In the genomic region with DNA sequence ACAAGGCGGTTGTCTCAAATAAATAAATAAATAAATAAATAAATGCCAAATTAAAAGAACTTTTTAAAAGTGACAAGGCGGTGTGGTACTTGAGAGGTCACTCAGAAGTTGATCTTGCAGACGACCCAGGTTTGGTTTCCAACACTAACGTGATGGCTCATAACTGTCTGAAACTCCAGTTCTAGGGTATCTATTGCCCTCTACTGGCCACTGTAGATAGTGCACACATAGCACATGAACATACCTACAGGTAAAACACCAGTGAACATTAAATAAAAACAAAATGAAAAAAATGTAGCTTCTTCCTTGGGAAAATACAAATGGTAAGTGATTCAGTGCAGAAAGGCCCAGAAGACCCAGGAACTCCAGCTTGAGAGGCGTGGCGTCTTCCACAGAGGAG, we compare ENCODE assay signal across 25 mouse cellular contexts. TPM values are rescaled to one million over a fixed set of nuclear protein-coding genes. Genes with fewer than 3 reads are reported as not detected.
DNase-seq lines count a peak whose midpoint lies in the region; ATAC-seq and TF ChIP-seq lines count a peak whose summit lies in the region.
"Had no signal": no experiment of that assay in that cellular context is flagged by ENCODE, and none has a peak within 500 bp of the region (broad histone marks: within the 10 kb centered on the region; RNA-seq: fewer than 3 reads in every experiment).

No protein-coding gene starts in this region.

- TF ChIP-seq POLR2A in brain, embryonic 14.5 days (IDR thresholded peaks at IDR 0.05; ENCODE audit: borderline replicate concordance, extremely low read depth, insufficient read depth, insufficient read length, poor library complexity, severe bottlenecking): no peak

- no peak overlapping the region for H3K9ac ChIP-seq in forebrain, postnatal 0 days
- no peak overlapping the region for H3K9ac ChIP-seq in forebrain, embryonic 12.5 days
- no peak overlapping the region for H3K9ac ChIP-seq in liver, embryonic 14.5 days (replicated peaks)
- H3K9ac ChIP-seq in midbrain, embryonic 16.5 days (ENCODE audit: low read depth, low read length): no peak overlapping the region
- H3K9ac ChIP-seq: embryonic facial prominence, embryonic 12.5 days; forebrain, embryonic 15.5 days; hindbrain, embryonic 12.5 days; limb, embryonic 15.5 days had no signal

- H3K4me3 ChIP-seq in forebrain, postnatal 0 days (ENCODE audit: low read depth, low read length): no peak overlapping the region
- no peak overlapping the region for H3K4me3 ChIP-seq in forebrain, embryonic 12.5 days (replicated peaks)
- no peak overlapping the region for H3K4me3 ChIP-seq in liver, embryonic 14.5 days (ENCODE audit: insufficient read depth in 1 of 2, low read depth in 2 of 2, low read length in 2 of 2)
- no peak overlapping the region for H3K4me3 ChIP-seq in E14TG2a.4 (replicated peaks; ENCODE audit: low read length)
- no peak overlapping the region for H3K4me3 ChIP-seq in midbrain, embryonic 16.5 days (ENCODE audit: low read depth, low read length)
- H3K4me3 ChIP-seq: embryonic facial prominence, embryonic 12.5 days; forebrain, embryonic 15.5 days; hindbrain, embryonic 12.5 days; limb, embryonic 15.5 days; myocyte had no signal

- H3K27ac ChIP-seq in forebrain, postnatal 0 days (ENCODE audit: low read depth, low read length): no peak overlapping the region
- no peak overlapping the region for H3K27ac ChIP-seq in forebrain, embryonic 12.5 days
- no peak overlapping the region for H3K27ac ChIP-seq in liver, embryonic 14.5 days
- no peak overlapping the region for H3K27ac ChIP-seq in midbrain, embryonic 16.5 days (ENCODE audit: low read length)
- H3K27ac ChIP-seq: embryonic facial prominence, embryonic 12.5 days; forebrain, embryonic 15.5 days; hindbrain, embryonic 12.5 days; limb, embryonic 15.5 days had no signal

- H3K4me2 ChIP-seq in forebrain, postnatal 0 days (ENCODE audit: low read depth): no peak overlapping the region
- no peak overlapping the region for H3K4me2 ChIP-seq in forebrain, embryonic 12.5 days
- no peak overlapping the region for H3K4me2 ChIP-seq in liver, embryonic 14.5 days (ENCODE audit: low read depth)
- H3K4me2 ChIP-seq in midbrain, embryonic 16.5 days (ENCODE audit: low read length): no peak overlapping the region
- H3K4me2 ChIP-seq: embryonic facial prominence, embryonic 12.5 days; forebrain, embryonic 15.5 days; hindbrain, embryonic 12.5 days; limb, embryonic 15.5 days had no signal

- H3K9me3 ChIP-seq in forebrain, postnatal 0 days (ENCODE audit: low read length): no peaks in the 10 kb centered on the region
- no peaks in the 10 kb centered on the region for H3K9me3 ChIP-seq in forebrain, embryonic 12.5 days
- no peaks in the 10 kb centered on the region for H3K9me3 ChIP-seq in liver, embryonic 14.5 days (ENCODE audit: control insufficient read depth, low read length)
- H3K9me3 ChIP-seq in E14TG2a.4 (ENCODE audit: low read length): no peaks in the 10 kb centered on the region
- no peaks in the 10 kb centered on the region for H3K9me3 ChIP-seq in midbrain, embryonic 16.5 days (replicated peaks; ENCODE audit: control insufficient read depth, low read length, poor library complexity, severe bottlenecking)
- H3K9me3 ChIP-seq: forebrain, embryonic 15.5 days; limb, embryonic 15.5 days had no signal

- TF ChIP-seq CTCF in forebrain, postnatal 0 days (IDR thresholded peaks at IDR 0.05; ENCODE audit: low read depth): 0 out of 2 replicates have a peak, but pooled peaks have one; percentile 12
- peak; percentile 38; the same call in 1 of the 2 replicates for TF ChIP-seq CTCF in liver, embryonic 14.5 days (IDR thresholded peaks at IDR 0.05; ENCODE audit: low read depth)
- peak; percentile 81 for TF ChIP-seq CTCF in E14TG2a.4 (conservative IDR thresholded peaks at IDR 0.05; ENCODE audit: low read length)
- TF ChIP-seq CTCF in brain, embryonic 14.5 days (IDR thresholded peaks at IDR 0.05; ENCODE audit: borderline replicate concordance, extremely low read depth, insufficient read depth, insufficient read length): peak; percentile 8; the same call in 1 of the 2 replicates

- H3K4me1 ChIP-seq in forebrain, postnatal 0 days (ENCODE audit: insufficient read depth): no peaks in the 10 kb centered on the region
- no peaks in the 10 kb centered on the region for H3K4me1 ChIP-seq in forebrain, embryonic 12.5 days
- peaks cover 0 to 4% of the 10 kb centered on the region in 2 experiments; a peak in 1 of 4 replicates for H3K4me1 ChIP-seq in liver, embryonic 14.5 days (replicated peaks; ENCODE audit: control insufficient read depth in 2 of 2, insufficient read depth in 2 of 2, low read length in 1 of 2)
- H3K4me1 ChIP-seq in E14TG2a.4 (replicated peaks; ENCODE audit: low read depth, low read length): peaks cover 7% of the 10 kb centered on the region; the same call in 1 of the 2 replicates
- no peaks in the 10 kb centered on the region for H3K4me1 ChIP-seq in midbrain, embryonic 16.5 days (ENCODE audit: control insufficient read depth, insufficient read depth, low read length)
- H3K4me1 ChIP-seq: embryonic facial prominence, embryonic 12.5 days; forebrain, embryonic 15.5 days; hindbrain, embryonic 12.5 days; limb, embryonic 15.5 days had no signal

- 95% methylated on average over 6 of the region's 6 CpGs for WGBS in forebrain, postnatal 0 days
- 93% methylated on average over 6 of the region's 6 CpGs for WGBS in forebrain, embryonic 12.5 days
- WGBS in liver, embryonic 14.5 days (ENCODE audit: insufficient replicate concordance): 77% methylated on average over 6 of the region's 6 CpGs
- 93% methylated on average over 6 of the region's 6 CpGs for WGBS in midbrain, embryonic 16.5 days

- no peak for TF ChIP-seq EP300 in liver, embryonic 14.5 days (IDR thresholded peaks at IDR 0.05; ENCODE audit: low read depth)

- ATAC-seq in forebrain, postnatal 0 days: no peak
- no peak for ATAC-seq in forebrain, embryonic 12.5 days (ENCODE audit: low FRiP score)
- no peak for ATAC-seq in liver, embryonic 14.5 days (ENCODE audit: insufficient read depth)
- ATAC-seq in midbrain, embryonic 16.5 days: no peak
- ATAC-seq: forebrain, embryonic 15.5 days; intestine, embryonic 16.5 days had no signal

- DNase-seq in forebrain, postnatal 0 days: no peak
- DNase-seq in liver, embryonic 14.5 days (ENCODE audit: low read depth in 3 of 3, low spot score in 3 of 3): no peak
- DNase-seq in liver: no peak
- no peak for DNase-seq in brain, embryonic 14.5 days (ENCODE audit: low read depth)
- DNase-seq in spleen, postnatal 4 days (ENCODE audit: low spot score in 2 of 2): no peak
- DNase-seq: cerebellum, adult 9-10 months; gastrocnemius, postnatal 25 days; kidney, postnatal 10 days; midbrain, embryonic 14.5 days had no signal

- H3K27me3 ChIP-seq in forebrain, postnatal 0 days (ENCODE audit: insufficient read depth, low read length): no peaks in the 10 kb centered on the region
- no peaks in the 10 kb centered on the region for H3K27me3 ChIP-seq in forebrain, embryonic 12.5 days
- no peaks in the 10 kb centered on the region for H3K27me3 ChIP-seq in liver, embryonic 14.5 days (ENCODE audit: control insufficient read depth, insufficient read depth, low read length)
- H3K27me3 ChIP-seq in E14TG2a.4 (ENCODE audit: insufficient read depth, low read length): no peaks in the 10 kb centered on the region
- no peaks in the 10 kb centered on the region for H3K27me3 ChIP-seq in midbrain, embryonic 16.5 days (ENCODE audit: control insufficient read depth, insufficient read depth, low read depth, low read length)
- H3K27me3 ChIP-seq: embryonic facial prominence, embryonic 12.5 days; forebrain, embryonic 15.5 days; hindbrain, embryonic 12.5 days; limb, embryonic 15.5 days had no signal

- H3K36me3 ChIP-seq in forebrain, postnatal 0 days (ENCODE audit: insufficient read depth): no peaks in the 10 kb centered on the region
- H3K36me3 ChIP-seq in forebrain, embryonic 12.5 days (replicated peaks): no peaks in the 10 kb centered on the region
- no peaks in the 10 kb centered on the region; the same call in 1 of the 2 replicates for H3K36me3 ChIP-seq in liver, embryonic 14.5 days (replicated peaks; ENCODE audit: control insufficient read depth, insufficient read depth, low read depth)
- no peaks in the 10 kb centered on the region for H3K36me3 ChIP-seq in E14TG2a.4 (ENCODE audit: insufficient read depth, low read length)
- H3K36me3 ChIP-seq in midbrain, embryonic 16.5 days (ENCODE audit: control insufficient read depth, insufficient read depth, low read length): no peaks in the 10 kb centered on the region
- H3K36me3 ChIP-seq: embryonic facial prominence, embryonic 12.5 days; forebrain, embryonic 15.5 days; G1E; hindbrain, embryonic 12.5 days; limb, embryonic 15.5 days had no signal

RNA-seq across cellular contexts. Expression of a gene that starts 7.3 kb away (rescaled TPM):
- not detected in 2 replicates for total RNA-seq in forebrain, postnatal 0 days (2014; rRNA removed)
- not detected in 2 replicates for polyA plus RNA-seq in forebrain, postnatal 0 days (2015; fragmentation: Nextera tagmentation; extraction: Ambion mirVana)
- not detected in 2 replicates for polyA plus RNA-seq in forebrain, embryonic 12.5 days (2016; fragmentation: Nextera tagmentation; extraction: Ambion mirVana)
- polyA plus RNA-seq in liver, embryonic 14.5 days (2012; rRNA removed): 580 and 780 TPM in 2 replicates
- 691 and 797 TPM in 2 replicates for polyA plus RNA-seq in liver, embryonic 14.5 days (2014; fragmentation: Nextera tagmentation; extraction: Ambion mirVana)
- polyA plus RNA-seq in brain, embryonic 14.5 days (2012; rRNA removed): 0.05 and 0.25 TPM in 2 replicates
- not detected in 2 replicates for polyA plus RNA-seq in midbrain, embryonic 16.5 days (2015; fragmentation: Nextera tagmentation; extraction: Ambion mirVana)
- total RNA-seq: G1E; gastrocnemius, postnatal 25 days; heart, adult 8-10 months; layer of hippocampus, adult 18-20 months; left cerebral cortex, postnatal 36 days; megakaryocyte, adult 5-6 weeks had no signal
- polyA plus RNA-seq: forebrain, embryonic 15.5 days; G1E; hindbrain, embryonic 12.5 days; midbrain, embryonic 14.5 days; myocyte had no signal

RNA-seq across cellular contexts. Expression of a gene that starts 24.7 kb away (rescaled TPM):
- total RNA-seq in forebrain, postnatal 0 days (2014; rRNA removed): 0.19 TPM in 1 of 2 replicates, not detected in the other
- not detected in 2 replicates for polyA plus RNA-seq in forebrain, postnatal 0 days (2015; fragmentation: Nextera tagmentation; extraction: Ambion mirVana)
- polyA plus RNA-seq in forebrain, embryonic 12.5 days (2016; fragmentation: Nextera tagmentation; extraction: Ambion mirVana): not detected in 2 replicates
- 5.7 and 6.1 TPM in 2 replicates for polyA plus RNA-seq in liver, embryonic 14.5 days (2012; rRNA removed)
- polyA plus RNA-seq in liver, embryonic 14.5 days (2014; fragmentation: Nextera tagmentation; extraction: Ambion mirVana): 3.8 TPM in 2 replicates
- polyA plus RNA-seq in brain, embryonic 14.5 days (2012; rRNA removed): 0.04 and 0.05 TPM in 2 replicates
- polyA plus RNA-seq in midbrain, embryonic 16.5 days (2015; fragmentation: Nextera tagmentation; extraction: Ambion mirVana): 0.06 and 0.09 TPM in 2 replicates
- total RNA-seq: G1E; gastrocnemius, postnatal 25 days; heart, adult 8-10 months; layer of hippocampus, adult 18-20 months; left cerebral cortex, postnatal 36 days; megakaryocyte, adult 5-6 weeks had no signal
- polyA plus RNA-seq: forebrain, embryonic 15.5 days; G1E; heart, postnatal 0 days; midbrain, embryonic 14.5 days; myocyte; urinary bladder, adult 2 months had no signal

Comparison
In these comparisons a context has a peak if more than half of its experiments do, and no peak if none do; other contexts are left out.
1. CTCF ChIP-seq: peak in every context shown above with its lines; median percentile 81 in E14TG2a.4; 38 in liver, embryonic 14.5 days; 12 in forebrain, postnatal 0 days; 8 in brain, embryonic 14.5 days.
2. RNA of a gene that starts 7.3 kb away (polyA plus RNA-seq): 580 to 797 TPM in liver, embryonic 14.5 days; 0.05 to 0.25 TPM in brain, embryonic 14.5 days, not detected in forebrain, embryonic 12.5 days, not detected in midbrain, embryonic 16.5 days and not detected in forebrain, postnatal 0 days; every median in the first group is over 100 times any median in the second.